Mouse (Mus musculus) cortical plate, adult 2 months (tissue): ENCODE measurements around the gene Zfyve26.

Experiments used
- CTCF ChIP-seq: fragments of 200-500 bp; IDR thresholded peaks from 2 replicates; pipeline ENCODE4 v1.5.1; 2011; ENCODE audit warnings: mild to moderate bottlenecking, control low read depth, low read length; ENCODE audit not compliant: insufficient read depth; ENCODE audit errors: extremely low read depth
- POLR2A ChIP-seq: fragments of 200-500 bp; IDR thresholded peaks from 2 replicates; pipeline ENCODE4 v1.6.1; 2011; ENCODE audit warnings: mild to moderate bottlenecking, low read length, control low read depth; ENCODE audit not compliant: insufficient read depth; ENCODE audit errors: extremely low read depth

DNA sequence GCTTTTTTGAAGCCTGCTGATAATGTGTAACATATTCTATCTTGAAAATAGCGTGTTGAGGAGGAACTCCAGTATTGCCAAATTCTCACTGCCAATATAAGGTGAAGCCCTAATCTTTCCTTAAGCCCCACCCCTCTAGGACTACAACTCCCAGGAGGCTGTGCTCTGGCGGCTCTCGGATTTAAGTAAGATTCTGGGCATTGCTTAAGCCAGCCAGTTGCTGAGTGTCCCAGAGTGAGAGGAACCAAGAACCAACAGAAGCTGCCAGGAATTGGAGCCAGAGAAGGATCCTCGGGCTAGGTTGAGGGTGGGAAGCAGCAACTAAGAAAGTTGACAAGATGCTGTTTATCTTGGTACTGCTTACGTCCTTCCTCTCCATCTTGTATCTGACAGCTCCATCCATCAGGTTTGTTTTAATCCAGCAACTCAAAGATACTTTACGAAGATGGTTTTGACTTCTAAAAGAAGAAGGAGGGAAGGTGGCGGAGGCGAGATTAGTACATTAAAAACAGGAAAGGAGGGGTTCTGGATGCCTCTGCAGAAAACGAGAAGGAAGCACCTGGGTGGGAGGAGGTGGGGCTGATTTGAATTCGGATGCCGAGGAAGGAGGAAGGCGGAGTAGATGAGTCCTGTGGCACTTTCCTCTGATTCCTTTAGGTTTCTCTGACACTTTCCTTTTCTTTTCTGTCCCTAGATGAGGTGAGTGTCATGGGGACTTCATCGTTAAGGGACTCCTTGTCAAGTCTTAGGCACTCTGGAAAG, 87.2 kb downstream of the Zfyve26 start, which contains the start of gene Rdh12:
- TF ChIP-seq CTCF (no peak), POLR2A (peak; percentile 30; the same call in 1 of the 2 replicates)
